Mouse (Mus musculus) hindbrain, embryonic 10.5 days (tissue): ENCODE data around the gene Tead1. TPM values are rescaled to one million over a fixed set of nuclear protein-coding genes. Genes with fewer than 3 reads are reported as not detected.

Experiments used
- DNase-seq: peaks from one replicate; pipeline ENCODE4 v3.0.0-alpha.2; 2017; ENCODE audit warnings: low spot score
- H3K27ac ChIP-seq: fragments of 300-500 bp; sonication (generic); 2 replicates; pipeline ENCODE4 v1.5.1; 2016; ENCODE audit warnings: mild to moderate bottlenecking, moderate library complexity
- H3K27me3 ChIP-seq: fragments of 300-500 bp; sonication (generic); 2 replicates; pipeline ENCODE4 v1.6.1; 2016; ENCODE audit warnings: mild to moderate bottlenecking; ENCODE audit not compliant: poor library complexity, insufficient read depth, severe bottlenecking
- H3K36me3 ChIP-seq: fragments of 300-500 bp; sonication (generic); 2 replicates; pipeline ENCODE4 v1.6.1; 2016; ENCODE audit warnings: mild to moderate bottlenecking, moderate library complexity
- H3K4me1 ChIP-seq: fragments of 300-500 bp; sonication (generic); replicated peaks from 2 replicates; pipeline ENCODE4 v1.6.1; 2016; ENCODE audit warnings: mild to moderate bottlenecking
- H3K4me3 ChIP-seq: fragments of 300-500 bp; sonication (generic); 2 replicates; pipeline ENCODE4 v1.5.1; 2016; ENCODE audit warnings: mild to moderate bottlenecking, moderate library complexity
- H3K9me3 ChIP-seq: fragments of 300-500 bp; sonication (generic); 2 replicates; pipeline ENCODE4 v1.6.1; 2016; ENCODE audit warnings: mild to moderate bottlenecking, moderate library complexity
- WGBS: fragments of 180-500 bp; shearing (Covaris S2); methylation state at CpG from one replicate; pipeline ENCODE4 v1.1.7; 2016; 5-methylcytosine and 5-hydroxymethylcytosine counted together
- polyA plus RNA-seq: library from polyadenylated mRNA; unstranded; fragments of >200 nt; fragmentation: Nextera tagmentation; extraction: Ambion mirVana; gene quantifications from 2 replicates; pipeline ENCODE4 v1.2.1, GENCODE M21; 2016

Tead1 gene
- polyA plus RNA-seq, 1 experiment from 2014 or later, result 17.8 TPM

- Histone ChIP-seq H3K4me3 (no peak overlapping the region), H3K4me1 (peaks cover 56% of the 10 kb centered on the region), H3K9me3 (no peaks in the 10 kb centered on the region), H3K27ac (no peak overlapping the region), H3K36me3 (no peaks in the 10 kb centered on the region), H3K27me3 (no peaks in the 10 kb centered on the region)
- WGBS, result 71% methylated on average over 6 of the region's 6 CpGs
- DNase-seq, result no peak
Measured at GRCm38 (mm10) chr7:112772777-112773176, 93.7 kb downstream of the Tead1 start.

- Histone ChIP-seq H3K27ac (no peak overlapping the region), H3K4me3 (no peak overlapping the region), H3K9me3 (no peaks in the 10 kb centered on the region), H3K36me3 (no peaks in the 10 kb centered on the region), H3K27me3 (no peaks in the 10 kb centered on the region), H3K4me1 (peaks cover 58% of the 10 kb centered on the region)
- DNase-seq, result no peak
- 94% methylated on average over 4 of the region's 4 CpGs for WGBS
Measured at GRCm38 (mm10) chr7:112773601-112774000, 94.5 kb downstream of the Tead1 start.

GRCm38 (mm10) chr7:112775816-112776215 lies 96.7 kb downstream of the Tead1 start:
- Histone ChIP-seq H3K27ac (peak overlapping the region; percentile 69), H3K27me3 (no peaks in the 10 kb centered on the region), H3K36me3 (no peaks in the 10 kb centered on the region), H3K4me3 (no peak overlapping the region), H3K4me1 (peaks cover 63% of the 10 kb centered on the region), H3K9me3 (no peaks in the 10 kb centered on the region)
- DNase-seq, result no peak
- 57% methylated on average over 5 of the region's 5 CpGs for WGBS

- H3K4me1 ChIP-seq, result peaks cover 62% of the 10 kb centered on the region
- WGBS, result 72% methylated on average over 5 of the region's 5 CpGs
- H3K36me3 ChIP-seq, result no peaks in the 10 kb centered on the region
- H3K27me3 ChIP-seq, result no peaks in the 10 kb centered on the region
- H3K4me3 ChIP-seq, result no peak overlapping the region
- no peak for DNase-seq
- peak overlapping the region; percentile 59; the same call in 1 of the 2 replicates for H3K27ac ChIP-seq
- H3K9me3 ChIP-seq, result no peaks in the 10 kb centered on the region
Measured at GRCm38 (mm10) chr7:112776670-112777069, 97.6 kb downstream of the Tead1 start.

GRCm38 (mm10) chr7:112779636-112780035 lies 100.5 kb downstream of the Tead1 start:
- DNase-seq, result peak; percentile 42
- no peaks in the 10 kb centered on the region for H3K27me3 ChIP-seq
- no peaks in the 10 kb centered on the region for H3K9me3 ChIP-seq
- peaks cover 55% of the 10 kb centered on the region for H3K4me1 ChIP-seq
- peak overlapping the region; percentile 64 for H3K27ac ChIP-seq
- peaks cover 8% of the 10 kb centered on the region for H3K36me3 ChIP-seq
- H3K4me3 ChIP-seq, result no peak overlapping the region
- 23% methylated on average over 6 of the region's 6 CpGs for WGBS

- Histone ChIP-seq H3K4me1 (peaks cover 52% of the 10 kb centered on the region), H3K9me3 (no peaks in the 10 kb centered on the region), H3K27me3 (no peaks in the 10 kb centered on the region), H3K36me3 (peaks cover 8% of the 10 kb centered on the region), H3K27ac (no peak overlapping the region), H3K4me3 (no peak overlapping the region)
- no peak for DNase-seq
- 86% methylated on average over 6 of the region's 6 CpGs for WGBS
Measured at GRCm38 (mm10) chr7:112780910-112781309, 101.8 kb downstream of the Tead1 start.

GRCm38 (mm10) chr7:112781987-112782386 lies 102.9 kb downstream of the Tead1 start:
- WGBS, result 73% methylated on average over 8 of the region's 8 CpGs
- no peak for DNase-seq
- peaks cover 8% of the 10 kb centered on the region for H3K36me3 ChIP-seq
- peak overlapping the region; percentile 45; the same call in 1 of the 2 replicates for H3K27ac ChIP-seq
- H3K27me3 ChIP-seq, result no peaks in the 10 kb centered on the region
- no peak overlapping the region for H3K4me3 ChIP-seq
- H3K4me1 ChIP-seq, result peaks cover 52% of the 10 kb centered on the region
- no peaks in the 10 kb centered on the region for H3K9me3 ChIP-seq

- Histone ChIP-seq H3K27me3 (no peaks in the 10 kb centered on the region), H3K27ac (no peak overlapping the region), H3K9me3 (no peaks in the 10 kb centered on the region), H3K4me3 (no peak overlapping the region), H3K4me1 (peaks cover 63% of the 10 kb centered on the region), H3K36me3 (peaks cover 8% of the 10 kb centered on the region)
- no peak for DNase-seq
- WGBS, result 94% methylated on average over 3 of the region's 3 CpGs
Measured at GRCm38 (mm10) chr7:112784278-112784677, 105.2 kb downstream of the Tead1 start.

GRCm38 (mm10) chr7:112785271-112785670 lies 106.2 kb downstream of the Tead1 start:
- Histone ChIP-seq H3K4me3 (no peak overlapping the region), H3K4me1 (peaks cover 60% of the 10 kb centered on the region), H3K9me3 (no peaks in the 10 kb centered on the region), H3K27me3 (no peaks in the 10 kb centered on the region), H3K36me3 (peaks cover 8% of the 10 kb centered on the region), H3K27ac (no peak overlapping the region)
- 79% methylated on average over 7 of the region's 7 CpGs for WGBS
- no peak for DNase-seq

GRCm38 (mm10) chr7:112786556-112787225 lies 107.6 kb downstream of the Tead1 start:
- 58% methylated on average over 7 of the region's 7 CpGs for WGBS
- H3K9me3 ChIP-seq, result no peaks in the 10 kb centered on the region
- peaks cover 57% of the 10 kb centered on the region for H3K4me1 ChIP-seq
- H3K36me3 ChIP-seq, result peaks cover 8% of the 10 kb centered on the region
- no peak for DNase-seq
- H3K27ac ChIP-seq, result peak overlapping the region; percentile 53; the same call in 1 of the 2 replicates
- no peaks in the 10 kb centered on the region for H3K27me3 ChIP-seq
- no peak overlapping the region for H3K4me3 ChIP-seq

- Histone ChIP-seq H3K4me3 (no peak overlapping the region), H3K27me3 (no peaks in the 10 kb centered on the region), H3K36me3 (peaks cover 8% of the 10 kb centered on the region), H3K9me3 (no peaks in the 10 kb centered on the region), H3K27ac (peak overlapping the region; percentile 72), H3K4me1 (peaks cover 53% of the 10 kb centered on the region)
- DNase-seq, result no peak
- WGBS, result 80% methylated on average over 7 of the region's 7 CpGs
Measured at GRCm38 (mm10) chr7:112787281-112787680, 108.2 kb downstream of the Tead1 start.

- Histone ChIP-seq H3K4me1 (peaks cover 57% of the 10 kb centered on the region), H3K4me3 (no peak overlapping the region), H3K27me3 (no peaks in the 10 kb centered on the region), H3K36me3 (peaks cover 8% of the 10 kb centered on the region), H3K27ac (peak overlapping the region; percentile 72), H3K9me3 (no peaks in the 10 kb centered on the region)
- no peak for DNase-seq
- WGBS, result 48% methylated on average over 7 of the region's 7 CpGs
Measured at GRCm38 (mm10) chr7:112788321-112788751, 109.2 kb downstream of the Tead1 start.

- DNase-seq, result no peak
- no peak overlapping the region for H3K4me3 ChIP-seq
- no peaks in the 10 kb centered on the region for H3K27me3 ChIP-seq
- H3K9me3 ChIP-seq, result no peaks in the 10 kb centered on the region
- peaks cover 71% of the 10 kb centered on the region for H3K4me1 ChIP-seq
- no peak overlapping the region for H3K27ac ChIP-seq
- no peaks in the 10 kb centered on the region for H3K36me3 ChIP-seq
- whole genome bisulfite sequencing, result 93% methylated on average over 4 of the region's 4 CpGs
Measured at GRCm38 (mm10) chr7:112789693-112790092, 110.6 kb downstream of the Tead1 start.
